Mouse (Mus musculus) lung, embryonic 15.5 days (tissue): ENCODE data around the gene Lrp10. TPM values are rescaled to one million over a fixed set of nuclear protein-coding genes. Genes with fewer than 3 reads are reported as not detected.

Experiments used
- ATAC-seq: fragments of 200-750 bp; cut with Nextera tagmentation; 2 replicates; pipeline ENCODE4 v1.8.0; 2017; ENCODE audit warnings: moderate number of reproducible peaks, borderline replicate concordance; ENCODE audit not compliant: low FRiP score, low TSS enrichment; ENCODE audit errors: extremely low read depth
- H3K27ac ChIP-seq: fragments of 300-500 bp; sonication (generic); 2 replicates; pipeline ENCODE4 v1.5.1; 2015; ENCODE audit warnings: moderate library complexity, mild to moderate bottlenecking, inconsistent platforms
- H3K27me3 ChIP-seq: fragments of 300-500 bp; sonication (generic); 2 replicates; pipeline ENCODE4 v1.6.1; 2015; ENCODE audit warnings: inconsistent platforms
- H3K36me3 ChIP-seq: fragments of 300-500 bp; sonication (generic); 2 replicates; pipeline ENCODE4 v1.6.1; 2015; ENCODE audit warnings: inconsistent platforms
- H3K4me1 ChIP-seq: fragments of 300-500 bp; sonication (generic); 2 replicates; pipeline ENCODE4 v1.6.1; 2015; ENCODE audit warnings: inconsistent platforms
- H3K4me2 ChIP-seq: fragments of 300-500 bp; sonication (generic); 2 replicates; pipeline ENCODE4 v1.6.1; 2015; ENCODE audit warnings: inconsistent platforms, mild to moderate bottlenecking, moderate library complexity
- H3K4me3 ChIP-seq: fragments of 300-500 bp; sonication (generic); 2 replicates; pipeline ENCODE4 v1.5.1; 2015; ENCODE audit warnings: mild to moderate bottlenecking, inconsistent platforms
- H3K9ac ChIP-seq: fragments of 300-500 bp; sonication (generic); 2 replicates; pipeline ENCODE4 v1.6.1; 2015; ENCODE audit warnings: inconsistent platforms
- H3K9me3 ChIP-seq: fragments of 300-500 bp; sonication (generic); 2 replicates; pipeline ENCODE4 v1.6.1; 2016; ENCODE audit warnings: inconsistent platforms
- WGBS: fragments of 180-500 bp; shearing (Covaris S2); methylation state at CpG from one replicate; pipeline ENCODE4 v1.1.7; 2015; 5-methylcytosine and 5-hydroxymethylcytosine counted together
- polyA plus RNA-seq: library from polyadenylated mRNA; unstranded; fragments of >200 nt; fragmentation: Nextera tagmentation; extraction: Ambion mirVana; gene quantifications from 2 replicates; pipeline ENCODE4 v1.2.1, GENCODE M21; 2015

The Lrp10 gene
- polyA plus RNA-seq, 1 experiment from 2014 or later: 57.5 TPM

DNA sequence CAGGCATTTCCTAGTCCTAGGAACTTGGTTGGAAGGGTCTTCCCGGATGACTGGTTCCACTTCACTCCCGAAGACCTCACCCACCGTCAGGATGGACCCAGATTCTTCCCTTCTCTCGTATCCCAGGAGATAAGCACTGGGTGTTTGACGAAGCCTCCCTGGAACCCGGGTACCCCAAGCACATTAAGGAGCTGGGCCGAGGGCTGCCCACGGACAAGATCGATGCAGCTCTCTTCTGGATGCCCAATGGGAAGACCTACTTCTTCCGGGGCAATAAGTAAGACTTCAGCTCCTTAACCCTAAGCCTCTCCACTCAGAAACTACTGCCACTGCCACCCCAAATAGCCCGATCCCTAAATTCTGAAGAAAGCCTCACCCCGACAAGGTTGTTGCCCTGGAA is 24.8 kb upstream of the Lrp10 start:
- H3K27me3 ChIP-seq: no peaks in the 10 kb centered on the region
- H3K4me2 ChIP-seq: no peak overlapping the region
- H3K9me3 ChIP-seq: no peaks in the 10 kb centered on the region
- no peak overlapping the region for H3K27ac ChIP-seq
- 82% methylated on average over 12 of the region's 12 CpGs for WGBS
- H3K36me3 ChIP-seq: peaks cover 64% of the 10 kb centered on the region
- no peak for ATAC-seq
- H3K4me1 ChIP-seq: peaks cover 35% of the 10 kb centered on the region
- H3K4me3 ChIP-seq: no peak overlapping the region
- no peak overlapping the region for H3K9ac ChIP-seq

DNA sequence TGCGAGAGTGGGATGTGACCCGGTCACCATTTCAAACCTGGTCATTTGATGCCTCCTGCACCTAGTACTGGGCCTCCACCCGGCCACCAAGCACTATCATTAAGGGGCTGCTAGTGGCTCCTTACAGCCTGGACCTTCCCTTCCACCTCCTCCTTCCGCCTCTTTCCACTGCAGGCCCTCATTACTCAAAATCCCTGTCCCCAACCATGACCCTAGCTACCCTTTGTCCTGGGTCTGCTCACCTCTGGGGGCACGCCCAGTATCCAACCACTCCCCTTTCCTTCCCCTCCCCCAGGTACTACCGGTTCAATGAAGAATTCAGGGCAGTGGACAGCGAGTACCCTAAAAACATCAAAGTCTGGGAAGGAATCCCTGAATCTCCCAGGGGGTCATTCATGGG is 24.3 kb upstream of the Lrp10 start:
- Histone ChIP-seq H3K4me3 (no peak overlapping the region), H3K9me3 (no peaks in the 10 kb centered on the region), H3K36me3 (peaks cover 64% of the 10 kb centered on the region), H3K27me3 (no peaks in the 10 kb centered on the region), H3K27ac (no peak overlapping the region), H3K9ac (no peak overlapping the region), H3K4me1 (peaks cover 31% of the 10 kb centered on the region), H3K4me2 (no peak overlapping the region)
- 62% methylated on average over 7 of the region's 7 CpGs for WGBS
- ATAC-seq: no peak

DNA sequence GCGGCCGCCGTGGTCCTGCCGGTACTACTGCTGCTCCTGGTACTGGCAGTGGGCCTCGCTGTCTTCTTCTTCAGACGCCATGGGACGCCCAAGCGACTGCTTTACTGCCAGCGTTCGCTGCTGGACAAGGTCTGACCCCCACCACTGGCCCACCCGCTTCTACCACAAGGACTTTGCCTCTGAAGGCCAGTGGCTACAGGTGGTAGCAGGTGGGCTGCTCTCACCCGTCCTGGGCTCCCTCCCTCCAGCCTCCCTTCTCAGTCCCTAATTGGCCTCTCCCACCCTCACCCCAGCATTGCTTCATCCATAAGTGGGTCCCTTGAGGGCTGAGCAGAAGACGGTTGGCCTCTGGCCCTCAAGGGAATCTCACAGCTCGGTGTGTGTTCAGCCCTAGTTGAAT is 23.4 kb upstream of the Lrp10 start:
- no peaks in the 10 kb centered on the region for H3K9me3 ChIP-seq
- H3K4me2 ChIP-seq: no peak overlapping the region
- no peak overlapping the region for H3K27ac ChIP-seq
- H3K9ac ChIP-seq: no peak overlapping the region
- peaks cover 60% of the 10 kb centered on the region for H3K36me3 ChIP-seq
- H3K4me1 ChIP-seq: peaks cover 21% of the 10 kb centered on the region
- ATAC-seq: no peak
- WGBS: 88% methylated on average over 14 of the region's 14 CpGs
- H3K27me3 ChIP-seq: no peaks in the 10 kb centered on the region
- H3K4me3 ChIP-seq: no peak overlapping the region

DNA sequence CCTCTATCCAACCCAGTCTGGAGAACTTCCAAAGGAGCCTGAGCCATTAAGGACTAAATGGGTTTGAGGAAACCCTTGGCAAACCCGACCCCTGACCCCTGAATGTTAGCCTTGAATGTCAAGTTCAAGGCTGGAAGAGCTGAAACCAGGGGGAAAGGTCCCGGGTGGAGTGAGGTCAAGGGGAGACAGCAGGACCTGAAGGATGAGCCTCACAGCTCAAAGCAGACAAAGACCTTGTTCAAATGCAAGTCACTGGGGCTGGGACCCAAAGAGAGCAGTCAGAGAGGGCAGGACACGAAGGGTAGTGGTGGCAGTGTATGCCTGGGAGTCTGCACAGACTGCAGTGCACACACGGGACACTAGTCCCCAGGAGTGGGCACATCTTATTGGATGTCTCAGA is 22.6 kb upstream of the Lrp10 start:
- no peak overlapping the region for H3K27ac ChIP-seq
- no peak overlapping the region for H3K4me3 ChIP-seq
- H3K9ac ChIP-seq: no peak overlapping the region
- H3K27me3 ChIP-seq: no peaks in the 10 kb centered on the region
- H3K4me2 ChIP-seq: no peak overlapping the region
- WGBS: 71% methylated on average over 4 of the region's 4 CpGs
- H3K4me1 ChIP-seq: peaks cover 17% of the 10 kb centered on the region
- H3K9me3 ChIP-seq: no peaks in the 10 kb centered on the region
- peaks cover 51% of the 10 kb centered on the region for H3K36me3 ChIP-seq
- ATAC-seq: no peak

DNA sequence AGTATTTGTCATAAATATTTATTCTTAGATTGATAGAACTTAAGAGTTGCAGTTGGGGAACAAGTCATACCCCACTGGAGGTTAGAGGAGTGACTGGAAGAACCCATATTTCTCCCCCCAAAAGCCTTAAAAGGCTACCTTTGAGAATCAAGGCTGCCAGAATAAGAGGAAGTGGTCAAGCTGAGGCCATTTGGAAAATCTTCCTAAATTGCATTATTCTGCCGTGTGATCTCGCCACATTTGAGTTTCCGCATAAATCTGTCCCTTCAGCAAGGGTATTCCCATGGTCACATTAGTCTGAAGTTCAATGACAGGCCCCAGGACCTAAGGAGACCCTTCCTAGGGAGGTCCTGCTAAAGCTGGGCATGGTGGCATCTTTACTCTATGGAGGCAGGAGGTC is 21.4 kb upstream of the Lrp10 start:
- Histone ChIP-seq H3K4me3 (no peak overlapping the region), H3K4me2 (no peak overlapping the region), H3K27me3 (no peaks in the 10 kb centered on the region), H3K9ac (no peak overlapping the region), H3K27ac (peak overlapping the region; percentile 80), H3K36me3 (peaks cover 39% of the 10 kb centered on the region), H3K9me3 (no peaks in the 10 kb centered on the region), H3K4me1 (peaks cover 17% of the 10 kb centered on the region)
- ATAC-seq: no peak
- WGBS: 87% methylated on average over 3 of the region's 3 CpGs

DNA sequence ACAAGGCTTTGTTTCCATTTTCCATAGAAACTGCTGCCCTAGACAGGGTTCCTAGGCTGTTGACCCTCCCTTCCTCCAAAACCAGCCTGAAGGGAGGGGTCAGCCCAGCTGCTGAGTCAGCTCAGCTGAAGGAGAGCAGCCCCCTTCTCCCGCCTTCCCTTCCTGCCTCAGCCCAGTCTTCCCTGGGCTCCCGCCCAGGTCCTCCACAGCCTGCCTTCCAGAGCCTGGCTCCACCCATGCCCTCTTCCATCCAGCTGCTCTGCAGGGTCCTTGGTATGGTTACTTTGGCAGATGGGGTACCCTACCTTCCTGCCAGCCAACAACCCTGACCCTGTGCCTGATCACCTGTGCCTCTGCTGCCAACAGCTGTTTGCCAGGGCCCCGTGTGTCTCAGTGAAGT is 20.7 kb upstream of the Lrp10 start:
- no peaks in the 10 kb centered on the region for H3K9me3 ChIP-seq
- no peaks in the 10 kb centered on the region for H3K27me3 ChIP-seq
- H3K36me3 ChIP-seq: peaks cover 35% of the 10 kb centered on the region
- no peak overlapping the region for H3K4me3 ChIP-seq
- H3K27ac ChIP-seq: peak overlapping the region; percentile 80
- H3K4me2 ChIP-seq: 0 out of 2 replicates have a peak overlapping the region, but pooled peaks have one; percentile 1
- no peak overlapping the region for H3K9ac ChIP-seq
- whole genome bisulfite sequencing: 18% methylated on average over 3 of the region's 3 CpGs
- peaks cover 17% of the 10 kb centered on the region for H3K4me1 ChIP-seq
- ATAC-seq: peak; percentile 86

DNA sequence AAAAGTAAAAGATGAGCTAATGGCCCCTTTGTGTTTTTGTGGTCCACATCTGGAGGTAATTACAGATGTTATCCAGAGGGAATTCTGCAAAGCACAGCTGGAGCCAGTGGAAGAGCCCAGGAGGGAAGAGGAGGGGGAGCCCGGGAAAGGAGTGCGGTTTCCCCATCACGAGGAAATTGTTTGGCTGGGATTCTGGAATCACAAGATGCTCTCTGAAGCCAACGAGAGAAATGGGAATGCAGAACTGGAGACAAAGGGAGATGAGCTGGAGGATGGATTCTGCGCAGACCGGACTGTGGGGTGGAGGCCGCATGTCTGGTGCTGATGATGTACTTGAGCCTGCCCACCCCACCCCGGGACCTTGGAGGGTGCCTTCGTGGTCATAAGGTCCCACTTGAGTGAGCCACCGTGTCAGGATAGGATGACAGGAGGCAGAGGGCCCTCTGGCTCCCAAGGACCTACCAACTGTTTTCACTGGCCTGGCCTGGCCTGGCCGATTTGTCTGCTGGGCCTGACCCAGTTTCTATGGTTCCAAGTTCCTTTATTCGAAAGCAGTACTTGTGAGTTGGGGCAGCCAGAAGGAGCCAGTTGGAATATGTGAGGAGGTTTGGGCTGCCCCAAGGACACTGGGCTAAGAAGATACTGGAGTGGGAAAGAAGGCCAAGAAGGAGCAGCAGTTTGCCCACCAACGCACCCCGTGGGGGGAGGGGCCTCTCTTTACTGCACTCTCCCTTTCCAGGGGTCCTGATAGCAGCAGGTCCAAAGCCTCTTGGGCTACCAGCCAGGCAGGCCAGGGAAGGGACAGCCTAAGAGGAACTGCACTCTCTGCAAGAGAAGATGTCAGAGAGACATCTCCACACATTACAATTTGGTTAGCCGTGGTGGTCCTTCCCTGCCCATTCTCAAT is 20.0 kb upstream of the Lrp10 start:
- Histone ChIP-seq H3K4me2 (no peak overlapping the region), H3K36me3 (peaks cover 28% of the 10 kb centered on the region), H3K9ac (no peak overlapping the region), H3K27me3 (no peaks in the 10 kb centered on the region), H3K27ac (peak overlapping the region; percentile 80), H3K4me3 (no peak overlapping the region), H3K4me1 (peaks cover 17% of the 10 kb centered on the region), H3K9me3 (no peaks in the 10 kb centered on the region)
- 54% methylated on average over 15 of the region's 15 CpGs for WGBS
- ATAC-seq: no peak

DNA sequence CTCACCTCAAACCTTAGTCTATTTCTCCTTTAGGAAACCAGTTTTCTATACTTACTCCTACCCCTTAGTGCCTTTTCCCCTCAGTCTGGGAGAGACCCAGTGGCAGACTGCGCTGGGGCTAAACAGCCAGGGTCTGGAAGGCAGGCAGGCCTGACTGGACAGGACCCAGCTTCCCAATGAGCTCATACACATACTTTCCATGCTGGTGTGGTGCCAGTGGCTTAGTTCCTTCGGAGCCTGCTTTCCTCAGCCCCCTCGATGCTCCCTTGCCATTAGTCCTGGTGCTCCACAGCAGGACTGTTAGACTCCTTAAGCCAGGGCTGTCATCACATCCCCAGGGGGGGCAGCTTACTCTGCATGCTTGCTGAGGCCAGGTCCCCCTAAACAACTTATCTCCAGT is 18.5 kb upstream of the Lrp10 start:
- no peak for ATAC-seq
- H3K36me3 ChIP-seq: peaks cover 12% of the 10 kb centered on the region
- no peak overlapping the region for H3K27ac ChIP-seq
- WGBS: 45% methylated on average over 3 of the region's 3 CpGs
- peaks cover 17% of the 10 kb centered on the region for H3K4me1 ChIP-seq
- H3K4me3 ChIP-seq: no peak overlapping the region
- H3K9ac ChIP-seq: no peak overlapping the region
- no peak overlapping the region for H3K4me2 ChIP-seq
- no peaks in the 10 kb centered on the region for H3K27me3 ChIP-seq
- no peaks in the 10 kb centered on the region for H3K9me3 ChIP-seq

DNA sequence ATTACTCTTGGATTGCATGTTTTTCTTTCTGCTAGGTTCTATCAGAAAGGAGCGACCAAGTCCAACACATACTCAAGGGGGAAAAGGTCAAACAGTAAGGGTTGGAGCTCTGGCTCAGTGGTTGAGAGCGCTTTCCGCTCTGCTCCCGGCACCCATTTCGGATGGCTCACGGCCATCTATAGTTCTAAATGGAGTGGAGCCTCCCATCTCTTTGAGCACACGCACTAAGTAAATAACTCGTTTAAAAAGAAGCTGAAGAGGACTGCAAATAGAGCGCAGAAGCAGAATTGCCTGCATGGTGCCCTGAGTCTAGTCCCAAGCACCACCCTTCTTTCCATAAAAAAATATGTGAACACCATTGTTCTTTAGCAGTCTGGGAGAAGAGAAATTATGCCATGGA is 10.4 kb upstream of the Lrp10 start:
- no peaks in the 10 kb centered on the region for H3K36me3 ChIP-seq
- WGBS: 55% methylated on average over 9 of the region's 9 CpGs
- H3K9me3 ChIP-seq: no peaks in the 10 kb centered on the region
- peak overlapping the region; percentile 77 for H3K27ac ChIP-seq
- H3K4me3 ChIP-seq: no peak overlapping the region
- ATAC-seq: peak; percentile 33; the same call in 1 of the 2 replicates
- H3K9ac ChIP-seq: no peak overlapping the region
- peaks cover 13% of the 10 kb centered on the region for H3K4me1 ChIP-seq
- no peak overlapping the region for H3K4me2 ChIP-seq
- H3K27me3 ChIP-seq: no peaks in the 10 kb centered on the region

DNA sequence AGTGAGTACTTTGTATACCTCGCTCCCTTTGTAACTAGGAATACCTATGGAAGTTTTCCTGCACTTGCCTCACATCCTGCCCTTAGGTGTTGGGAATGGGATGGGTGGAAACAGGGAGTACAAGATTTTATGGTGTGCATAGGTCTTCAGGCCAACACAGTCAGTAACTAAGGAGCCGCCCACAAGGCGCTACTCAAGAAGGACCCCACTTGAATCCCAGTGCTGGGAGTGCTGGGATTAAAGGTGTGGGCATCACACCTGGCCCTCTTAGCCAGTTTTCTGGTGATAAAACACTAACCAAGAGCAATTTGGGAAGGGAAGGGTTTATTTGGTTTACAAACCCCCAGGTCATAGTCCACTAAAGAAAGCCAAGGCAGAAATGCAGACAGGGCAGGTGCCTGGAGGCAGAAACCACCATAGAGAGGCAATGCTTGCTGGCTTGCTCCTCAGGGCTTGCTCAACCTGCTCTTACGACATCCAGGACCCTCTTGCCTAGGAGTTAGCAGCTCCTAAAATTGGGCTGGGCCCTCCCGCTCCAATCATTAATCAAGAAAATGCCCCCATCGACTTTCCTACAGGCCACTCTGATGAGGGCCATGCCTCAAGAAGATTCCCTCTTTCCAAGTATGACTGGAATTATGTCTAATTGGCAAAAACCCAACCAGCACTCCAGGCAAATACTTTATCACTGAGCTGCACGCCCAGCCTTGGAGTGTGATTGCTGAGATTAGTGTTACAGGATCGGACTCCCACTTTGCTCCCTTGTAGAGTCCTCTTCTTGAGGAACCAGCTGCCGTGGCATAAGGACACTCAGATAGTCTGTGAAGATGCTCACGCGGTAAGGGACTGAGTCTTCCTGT is 9.0 kb upstream of the Lrp10 start:
- Histone ChIP-seq H3K9ac (no peak overlapping the region), H3K4me1 (peaks cover 13% of the 10 kb centered on the region), H3K27me3 (no peaks in the 10 kb centered on the region), H3K27ac (peak overlapping the region; percentile 69), H3K4me2 (no peak overlapping the region; the same call in 1 of the 2 replicates), H3K4me3 (no peak overlapping the region), H3K36me3 (no peaks in the 10 kb centered on the region), H3K9me3 (no peaks in the 10 kb centered on the region)
- peak; percentile 35; the same call in 1 of the 2 replicates for ATAC-seq
- 42% methylated on average over 11 of the region's 11 CpGs for WGBS

DNA sequence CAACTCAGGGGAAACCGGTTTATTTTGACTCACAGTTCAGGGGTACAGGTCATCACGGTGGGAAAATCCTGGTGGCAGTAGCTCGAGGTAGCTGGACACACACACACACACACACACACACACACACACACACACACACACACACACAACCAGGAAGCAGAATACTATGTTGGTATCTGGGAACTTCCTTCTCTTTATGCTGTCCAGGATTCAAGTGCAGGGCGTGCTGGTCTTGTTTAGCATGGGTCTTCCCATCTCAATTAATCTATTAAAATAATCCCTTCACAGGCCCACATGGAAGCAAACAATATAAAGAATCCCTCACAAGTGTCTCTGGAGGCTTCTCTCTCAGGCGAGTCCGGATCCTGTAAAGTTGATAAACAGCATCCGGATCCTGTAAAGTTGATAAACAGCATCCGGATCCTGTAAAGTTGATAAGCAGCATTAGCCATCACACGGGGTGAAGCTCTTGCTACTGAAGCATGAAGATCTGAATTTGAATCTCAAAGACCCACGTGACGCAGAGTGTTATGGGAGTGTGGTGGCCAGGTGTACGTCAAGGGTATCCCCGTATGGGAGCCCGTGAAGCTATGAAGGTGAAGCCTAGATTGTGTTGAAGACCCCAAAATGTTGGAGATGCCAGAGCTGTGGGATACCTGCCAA is 5.9 kb upstream of the Lrp10 start:
- 78% methylated on average over 14 of the region's 14 CpGs for WGBS

More for the DNA sequence above, 5.9 kb upstream of the Lrp10 start:
- Histone ChIP-seq H3K4me3 (no peak overlapping the region), H3K27me3 (no peaks in the 10 kb centered on the region), H3K9ac (no peak overlapping the region), H3K4me2 (no peak overlapping the region), H3K36me3 (no peaks in the 10 kb centered on the region), H3K9me3 (no peaks in the 10 kb centered on the region), H3K27ac (no peak overlapping the region), H3K4me1 (peaks cover 13% of the 10 kb centered on the region)
- ATAC-seq: no peak
